Mouse (Mus musculus) spleen, embryonic (tissue): ENCODE measurements around the gene Dcn.

Experiments
- CTCF ChIA-PET: fragments of 350-600 bp; sonication (Branson Sonifier 250); formaldehyde crosslinking; loops from one replicate; lab custom pipeline; 2022; lab: Charles Lee

The Dcn gene

GRCm38 (mm10) chr10:97479004-97479766 is at the start of gene Dcn:
TSS of gene Dcn (plus strand) at chr10:97479609.
- CTCF ChIA-PET = no interaction called here

GRCm38 (mm10) chr10:97436662-97437061 is 42.7 kb upstream of the Dcn start:
- CTCF ChIA-PET = no interaction called here

DNA sequence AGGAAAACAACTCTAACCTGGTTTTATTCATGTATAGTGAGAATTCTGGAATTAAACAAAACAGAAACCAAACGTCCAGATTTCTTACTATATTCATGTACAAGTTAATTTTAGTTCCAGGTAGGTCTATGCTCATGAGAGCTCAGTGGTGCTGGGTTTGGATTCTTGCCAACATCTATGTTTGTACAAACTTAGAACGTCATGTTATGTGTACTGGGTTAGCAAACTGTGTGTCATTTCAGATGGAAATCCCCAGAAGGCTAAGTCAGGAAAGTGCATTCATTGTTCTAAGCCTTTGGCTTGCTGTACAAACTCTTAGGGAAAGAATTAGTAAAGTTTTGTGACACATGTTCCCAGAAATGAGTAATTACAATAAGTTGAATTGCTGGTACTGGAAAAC is 37.1 kb upstream of the Dcn start:
- CTCF ChIA-PET = no interaction called here

- CTCF ChIA-PET = no interaction called here
These were observed 32.9 kb upstream of the Dcn start for GRCm38 (mm10) chr10:97446486-97446885.

GRCm38 (mm10) chr10:97452886-97453285 is 26.5 kb upstream of the Dcn start:
- CTCF ChIA-PET = no interaction called here

DNA sequence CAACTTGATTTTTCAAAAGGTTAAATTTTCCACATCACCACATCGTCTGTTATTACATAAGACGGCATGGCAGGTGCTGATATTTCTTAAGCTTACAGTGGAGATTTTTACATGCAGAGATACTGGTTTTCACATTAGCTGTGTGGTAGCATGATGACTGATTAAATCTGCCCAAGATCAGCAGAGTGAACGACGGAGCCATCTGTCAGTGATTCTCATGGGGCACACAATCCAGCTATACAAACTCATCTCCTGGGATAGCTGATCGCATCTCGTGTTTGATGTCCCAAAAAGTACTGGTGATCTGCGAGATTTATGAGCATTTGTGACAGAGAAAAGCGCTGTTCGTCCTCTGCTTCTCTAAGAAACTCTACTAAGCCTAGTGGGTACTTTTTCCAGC is 25.9 kb upstream of the Dcn start:
- CTCF ChIA-PET = no interaction called here

GRCm38 (mm10) chr10:97456993-97457392 is 22.4 kb upstream of the Dcn start:
- CTCF ChIA-PET = no interaction called here

DNA sequence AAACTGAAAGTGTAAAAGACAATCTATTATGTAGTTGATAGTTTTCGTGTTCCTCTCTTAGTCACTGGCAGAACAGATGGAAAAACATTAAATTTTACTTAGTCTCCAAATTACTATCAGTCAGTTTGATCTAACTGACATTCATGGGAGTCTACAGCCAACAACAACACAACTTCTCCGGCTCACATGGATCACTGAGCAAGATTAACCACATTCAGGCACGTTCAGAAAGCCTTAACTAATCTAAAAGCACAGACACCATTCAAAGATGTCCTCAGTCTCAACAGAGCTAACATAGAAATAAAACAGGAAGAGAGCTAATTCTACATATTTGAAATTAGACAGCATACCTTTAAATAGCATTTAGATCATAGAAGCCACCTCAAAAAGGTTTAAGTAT is 12.6 kb upstream of the Dcn start:
- CTCF ChIA-PET = no interaction called here

GRCm38 (mm10) chr10:97469411-97470140 is 9.8 kb upstream of the Dcn start:
- CTCF ChIA-PET = no interaction called here

- CTCF ChIA-PET = no interaction called here
These were observed 3.9 kb upstream of the Dcn start for GRCm38 (mm10) chr10:97475460-97475859.

GRCm38 (mm10) chr10:97478259-97478658 is 1.1 kb upstream of the Dcn start:
- CTCF ChIA-PET = no interaction called here

GRCm38 (mm10) chr10:97482150-97482549 is 2.7 kb downstream of the Dcn start:
- CTCF ChIA-PET = no interaction called here

GRCm38 (mm10) chr10:97484049-97484448 is 4.6 kb downstream of the Dcn start:
- CTCF ChIA-PET = no interaction called here

DNA sequence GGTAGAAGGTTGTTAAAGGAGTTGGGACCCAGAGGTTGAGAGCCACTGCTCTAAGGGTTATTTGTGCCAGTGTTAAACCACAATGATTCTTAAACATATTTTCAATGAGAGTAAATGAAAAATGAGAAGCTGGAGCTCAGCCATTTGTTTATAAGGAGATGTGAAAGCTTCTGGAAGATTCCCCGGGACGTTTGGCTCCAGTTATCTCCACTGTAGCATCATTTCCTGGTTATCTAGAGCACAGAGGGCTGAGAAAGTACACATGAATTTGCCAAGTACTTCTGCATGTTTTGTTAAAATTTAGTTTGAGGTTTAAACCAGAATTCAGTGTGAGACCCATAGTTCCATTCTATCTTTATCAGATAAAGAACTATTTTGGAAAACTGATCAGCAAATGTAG is 5.7 kb downstream of the Dcn start:
- CTCF ChIA-PET = no interaction called here

DNA sequence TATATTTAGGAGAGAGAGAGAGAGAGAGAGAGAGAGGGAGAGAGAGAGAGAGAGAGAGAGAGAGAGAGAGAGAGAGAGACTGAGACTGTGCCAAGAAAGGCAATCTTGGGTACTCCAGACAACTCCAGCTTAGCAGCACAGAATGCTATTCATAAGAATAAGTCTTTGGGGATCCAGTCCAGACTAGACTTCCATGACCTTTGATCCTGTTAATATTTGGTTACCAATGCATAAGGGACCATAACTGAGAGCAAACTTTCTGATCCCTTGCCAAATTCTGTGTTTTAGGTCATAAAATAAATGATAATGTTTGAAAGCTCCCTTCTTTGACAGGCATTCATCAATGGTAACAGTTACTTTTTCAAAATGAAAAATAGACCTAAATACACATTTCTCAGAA is 6.7 kb downstream of the Dcn start:
- CTCF ChIA-PET = no interaction called here

DNA sequence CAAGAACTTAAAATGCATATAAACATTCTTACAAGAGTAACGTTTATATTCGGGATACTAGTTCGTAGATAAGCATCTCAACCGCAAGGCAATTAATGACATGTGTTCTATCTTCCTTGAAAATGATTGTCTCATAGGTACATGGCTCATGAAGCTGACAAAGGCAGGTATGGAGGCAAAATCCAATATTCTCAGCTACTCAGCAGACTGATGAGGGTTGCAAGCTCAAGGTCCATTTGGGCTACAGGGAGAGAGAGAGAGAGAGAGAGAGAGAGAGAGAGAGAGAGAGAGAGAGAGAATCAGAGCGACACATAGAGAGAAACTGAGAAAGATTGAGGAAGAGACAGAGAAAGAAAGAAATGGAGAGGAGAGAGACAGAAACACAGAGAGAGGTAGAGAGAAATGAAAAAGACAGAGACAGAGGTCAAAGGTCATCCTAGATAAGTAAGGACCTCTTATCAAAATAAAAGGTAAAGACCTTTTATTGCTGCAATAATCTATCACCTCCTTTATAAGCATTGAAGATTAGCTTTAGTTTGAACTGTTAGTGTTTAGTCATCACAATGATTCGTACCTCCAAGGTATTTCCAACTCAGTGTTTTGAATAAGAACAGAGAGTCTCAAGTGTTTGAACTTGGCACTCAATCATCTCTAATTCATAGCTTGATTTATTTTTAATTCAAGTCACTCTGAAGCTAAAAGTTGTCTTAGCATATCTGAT is 8.0 kb downstream of the Dcn start:
- CTCF ChIA-PET = no interaction called here

GRCm38 (mm10) chr10:97492367-97492980 is 13.1 kb downstream of the Dcn start:
- CTCF ChIA-PET = no interaction called here

DNA sequence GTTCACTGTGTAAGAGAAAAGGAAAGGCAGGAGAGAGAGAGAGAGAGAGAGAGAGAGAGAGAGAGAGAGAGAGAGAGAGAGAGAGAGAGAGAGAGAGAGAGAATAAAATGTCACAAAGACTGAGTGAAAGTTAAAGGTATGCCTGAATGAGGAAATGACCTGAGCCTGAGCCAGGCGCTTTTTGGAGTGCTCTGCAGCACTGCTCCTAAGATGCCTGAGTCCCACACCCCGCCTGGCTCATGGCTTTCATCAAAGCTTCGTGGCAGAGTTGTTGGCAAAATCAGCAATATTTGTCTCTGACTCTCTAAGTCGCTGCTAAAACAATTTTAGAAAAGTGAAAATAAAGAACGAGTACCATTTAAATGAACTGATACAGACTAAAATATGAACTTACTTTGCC is 18.2 kb downstream of the Dcn start:
- CTCF ChIA-PET = no interaction called here

DNA sequence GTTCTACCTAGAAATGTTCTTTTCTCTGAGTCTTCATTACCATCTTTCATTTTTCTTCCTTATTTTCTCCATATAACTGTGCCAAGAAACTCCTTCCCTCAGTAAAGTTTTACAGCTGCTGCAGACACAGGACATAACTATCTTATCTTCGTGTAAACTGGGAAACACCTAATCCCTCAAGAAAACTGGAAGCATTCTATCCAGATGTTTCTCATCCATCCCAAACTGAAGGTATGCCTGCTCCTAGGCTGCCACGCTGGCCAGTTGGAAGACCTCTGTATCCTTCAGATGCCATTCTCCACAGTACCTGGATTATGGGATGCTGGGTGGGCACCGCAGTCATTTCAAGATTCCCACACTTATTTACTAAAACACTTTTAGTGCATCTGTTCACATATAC is 44.0 kb downstream of the Dcn start:
- CTCF ChIA-PET = no interaction called here

DNA sequence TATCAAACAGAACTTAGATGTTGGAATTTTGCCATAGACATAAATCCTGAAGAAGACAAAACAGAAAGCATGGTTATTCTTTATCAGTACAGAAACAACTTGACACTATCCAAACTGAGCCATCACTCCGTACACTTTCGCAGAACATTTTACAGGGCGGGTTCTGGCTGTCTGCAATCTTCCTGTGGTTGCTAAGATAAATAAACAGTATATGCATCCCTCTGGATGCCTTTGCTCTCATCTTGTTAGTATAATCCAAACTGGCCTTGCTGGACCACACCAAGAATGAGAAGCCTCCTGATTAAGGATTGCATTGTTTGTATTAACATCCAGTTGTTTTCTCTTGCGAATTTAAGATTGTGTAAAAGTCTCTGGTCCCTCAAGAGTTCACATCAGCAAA is 56.3 kb downstream of the Dcn start:
- CTCF ChIA-PET = no interaction called here

GRCm38 (mm10) chr10:97536921-97537320 is 57.5 kb downstream of the Dcn start:
- CTCF ChIA-PET = no interaction called here

DNA sequence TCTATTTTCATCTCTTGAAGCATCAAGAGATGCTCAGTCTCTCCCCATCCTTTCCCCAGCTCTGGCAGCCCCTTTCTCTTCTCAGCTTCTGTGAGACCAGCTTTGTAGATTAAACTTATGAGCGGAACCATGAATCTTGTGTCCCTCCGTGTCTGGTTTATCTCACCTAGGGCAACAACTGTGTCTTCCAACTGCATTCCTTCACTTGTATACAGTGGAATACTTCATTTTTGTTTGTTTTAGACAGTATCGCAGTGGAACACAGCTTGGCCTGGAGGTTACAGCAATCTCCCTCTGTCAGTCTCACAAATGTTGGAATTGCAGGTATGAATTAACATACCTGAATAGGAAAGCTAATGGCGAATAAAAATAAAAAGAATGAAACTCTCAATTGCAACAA is 58.8 kb downstream of the Dcn start:
- CTCF ChIA-PET = no interaction called here
